Mouse (Mus musculus): ENCODE results near the gene Stk32b. TPM values are rescaled to one million over a fixed set of nuclear protein-coding genes. Genes with fewer than 3 reads are reported as not detected.

Stk32b gene
- polyA plus RNA-seq, 1 experiment from 2014 or later = 0.30 TPM

GRCm38 (mm10) chr5:37506880-37507519 is 210.0 kb downstream of the Stk32b start:
- Histone ChIP-seq H3K4me1 (replicated peaks) (no peaks in the 10 kb centered on the region), H3K36me3 (replicated peaks) (no peaks in the 10 kb centered on the region), H3K9ac (no peak overlapping the region), H3K27ac (replicated peaks) (no peak overlapping the region), H3K4me2 (no peak overlapping the region), H3K9me3 (replicated peaks) (no peaks in the 10 kb centered on the region), H3K27me3 (no peaks in the 10 kb centered on the region), H3K4me3 (replicated peaks) (no peak overlapping the region)
- ATAC-seq (ENCODE audit: insufficient read depth) = no peak
- 55% methylated on average over 12 of the region's 12 CpGs for WGBS (ENCODE audit: insufficient replicate concordance)

- ATAC-seq (ENCODE audit: insufficient read depth) = no peak
- Histone ChIP-seq H3K9me3 (replicated peaks) (no peaks in the 10 kb centered on the region), H3K4me1 (replicated peaks) (no peaks in the 10 kb centered on the region), H3K4me3 (replicated peaks) (no peak overlapping the region), H3K9ac (no peak overlapping the region), H3K27me3 (no peaks in the 10 kb centered on the region), H3K27ac (replicated peaks) (no peak overlapping the region), H3K36me3 (replicated peaks) (no peaks in the 10 kb centered on the region), H3K4me2 (no peak overlapping the region)
- 52% methylated on average over 3 of the region's 3 CpGs for whole genome bisulfite sequencing (ENCODE audit: insufficient replicate concordance)
Observed at GRCm38 (mm10) chr5:37494984-37495476, 221.9 kb downstream of the Stk32b start.

GRCm38 (mm10) chr5:37472025-37472608 is 244.9 kb downstream of the Stk32b start:
- Histone ChIP-seq H3K9me3 (replicated peaks) (no peaks in the 10 kb centered on the region), H3K9ac (no peak overlapping the region), H3K27ac (replicated peaks) (no peak overlapping the region), H3K4me2 (no peak overlapping the region), H3K27me3 (no peaks in the 10 kb centered on the region), H3K4me1 (replicated peaks) (peaks cover 9% of the 10 kb centered on the region), H3K4me3 (replicated peaks) (no peak overlapping the region), H3K36me3 (replicated peaks) (no peaks in the 10 kb centered on the region)
- ATAC-seq (ENCODE audit: insufficient read depth) = 0 out of 2 replicates have a peak, but pooled peaks have one; percentile 66
- 40% methylated on average over 3 of the region's 3 CpGs for WGBS (ENCODE audit: insufficient replicate concordance)

GRCm38 (mm10) chr5:37471584-37471983 is 245.4 kb downstream of the Stk32b start:
- Histone ChIP-seq H3K4me3 (replicated peaks) (no peak overlapping the region), H3K4me1 (replicated peaks) (peaks cover 9% of the 10 kb centered on the region), H3K4me2 (no peak overlapping the region), H3K9ac (no peak overlapping the region), H3K36me3 (replicated peaks) (no peaks in the 10 kb centered on the region), H3K27me3 (no peaks in the 10 kb centered on the region), H3K9me3 (replicated peaks) (no peaks in the 10 kb centered on the region), H3K27ac (replicated peaks) (no peak overlapping the region)
- WGBS (ENCODE audit: insufficient replicate concordance) = 61% methylated on average over 4 of the region's 4 CpGs
- no peak for ATAC-seq (ENCODE audit: insufficient read depth)

- Histone ChIP-seq H3K9me3 (replicated peaks) (no peaks in the 10 kb centered on the region), H3K4me2 (no peak overlapping the region), H3K4me1 (replicated peaks) (peaks cover 9% of the 10 kb centered on the region), H3K4me3 (replicated peaks) (no peak overlapping the region), H3K27me3 (no peaks in the 10 kb centered on the region), H3K27ac (replicated peaks) (no peak overlapping the region), H3K36me3 (replicated peaks) (no peaks in the 10 kb centered on the region), H3K9ac (no peak overlapping the region)
- 46% methylated on average over 5 of the region's 5 CpGs for WGBS (ENCODE audit: insufficient replicate concordance)
- no peak for ATAC-seq (ENCODE audit: insufficient read depth)
Observed at GRCm38 (mm10) chr5:37469031-37469430, 247.9 kb downstream of the Stk32b start.

- no peaks in the 10 kb centered on the region for H3K36me3 ChIP-seq (replicated peaks)
- H3K4me2 ChIP-seq = no peak overlapping the region
- no peak for ATAC-seq (ENCODE audit: insufficient read depth)
- 42% methylated on average over 2 of the region's 2 CpGs for WGBS (ENCODE audit: insufficient replicate concordance)
- H3K9ac ChIP-seq = no peak overlapping the region
- no peaks in the 10 kb centered on the region for H3K9me3 ChIP-seq (replicated peaks)
- H3K27ac ChIP-seq (replicated peaks) = no peak overlapping the region
- no peak overlapping the region for H3K4me3 ChIP-seq (replicated peaks)
- no peaks in the 10 kb centered on the region for H3K27me3 ChIP-seq
- H3K4me1 ChIP-seq (replicated peaks) = peaks cover 9% of the 10 kb centered on the region
Observed at GRCm38 (mm10) chr5:37467646-37468045, 249.3 kb downstream of the Stk32b start.

- H3K4me3 ChIP-seq (replicated peaks) = no peak overlapping the region
- no peaks in the 10 kb centered on the region for H3K9me3 ChIP-seq (replicated peaks)
- ATAC-seq (ENCODE audit: insufficient read depth) = no peak
- H3K27ac ChIP-seq (replicated peaks) = no peak overlapping the region
- H3K9ac ChIP-seq = no peak overlapping the region
- WGBS (ENCODE audit: insufficient replicate concordance) = 79% methylated on average over 10 of the region's 10 CpGs
- no peaks in the 10 kb centered on the region for H3K4me1 ChIP-seq (replicated peaks)
- H3K27me3 ChIP-seq = no peaks in the 10 kb centered on the region
- no peak overlapping the region for H3K4me2 ChIP-seq
- H3K36me3 ChIP-seq (replicated peaks) = no peaks in the 10 kb centered on the region
Observed at GRCm38 (mm10) chr5:37465461-37465860, 251.5 kb downstream of the Stk32b start.

GRCm38 (mm10) chr5:37458236-37458635 is 258.7 kb downstream of the Stk32b start:
- ATAC-seq (ENCODE audit: insufficient read depth) = no peak
- Histone ChIP-seq H3K36me3 (replicated peaks) (no peaks in the 10 kb centered on the region), H3K9me3 (replicated peaks) (no peaks in the 10 kb centered on the region), H3K4me2 (peak overlapping the region; percentile 19; the same call in 1 of the 2 replicates), H3K9ac (no peak overlapping the region), H3K4me3 (replicated peaks) (no peak overlapping the region), H3K27ac (replicated peaks) (peak overlapping the region; percentile 95), H3K27me3 (no peaks in the 10 kb centered on the region), H3K4me1 (replicated peaks) (peaks cover 27% of the 10 kb centered on the region)
- 56% methylated on average over 2 of the region's 2 CpGs for WGBS (ENCODE audit: insufficient replicate concordance)

GRCm38 (mm10) chr5:37457831-37458230 is 259.1 kb downstream of the Stk32b start:
- H3K9me3 ChIP-seq (replicated peaks) = no peaks in the 10 kb centered on the region
- peaks cover 27% of the 10 kb centered on the region for H3K4me1 ChIP-seq (replicated peaks)
- H3K9ac ChIP-seq = no peak overlapping the region
- peak overlapping the region; percentile 95 for H3K27ac ChIP-seq (replicated peaks)
- peak; percentile 76 for ATAC-seq (ENCODE audit: insufficient read depth)
- no peaks in the 10 kb centered on the region for H3K36me3 ChIP-seq (replicated peaks)
- 38% methylated on average over 2 of the region's 2 CpGs for WGBS (ENCODE audit: insufficient replicate concordance)
- H3K4me3 ChIP-seq (replicated peaks) = no peak overlapping the region
- H3K4me2 ChIP-seq = peak overlapping the region; percentile 19; the same call in 1 of the 2 replicates
- H3K27me3 ChIP-seq = no peaks in the 10 kb centered on the region

GRCm38 (mm10) chr5:37457191-37457590 is 259.8 kb downstream of the Stk32b start:
- H3K27ac ChIP-seq (replicated peaks) = peak overlapping the region; percentile 95
- peak; percentile 92 for ATAC-seq (ENCODE audit: insufficient read depth)
- H3K27me3 ChIP-seq = no peaks in the 10 kb centered on the region
- H3K4me2 ChIP-seq = peak overlapping the region; percentile 59
- no peaks in the 10 kb centered on the region for H3K36me3 ChIP-seq (replicated peaks)
- peak overlapping the region; percentile 45; the same call in 1 of the 2 replicates for H3K9ac ChIP-seq
- H3K4me1 ChIP-seq (replicated peaks) = peaks cover 27% of the 10 kb centered on the region
- H3K9me3 ChIP-seq (replicated peaks) = no peaks in the 10 kb centered on the region
- 33% methylated on average over 5 of the region's 5 CpGs for WGBS (ENCODE audit: insufficient replicate concordance)
- peak overlapping the region; percentile 29 for H3K4me3 ChIP-seq (replicated peaks)

GRCm38 (mm10) chr5:37456590-37456989 is 260.4 kb downstream of the Stk32b start:
- 32% methylated on average over 2 of the region's 2 CpGs for WGBS (ENCODE audit: insufficient replicate concordance)
- Histone ChIP-seq H3K36me3 (replicated peaks) (no peaks in the 10 kb centered on the region), H3K9ac (peak overlapping the region; percentile 45; the same call in 1 of the 2 replicates), H3K27ac (replicated peaks) (peak overlapping the region; percentile 95), H3K4me2 (peak overlapping the region; percentile 59), H3K4me3 (replicated peaks) (peak overlapping the region; percentile 29), H3K9me3 (replicated peaks) (no peaks in the 10 kb centered on the region), H3K27me3 (no peaks in the 10 kb centered on the region), H3K4me1 (replicated peaks) (peaks cover 27% of the 10 kb centered on the region)
- peak; percentile 86 for ATAC-seq (ENCODE audit: insufficient read depth)

All from liver, embryonic 15.5 days (tissue).